Mouse (Mus musculus): ENCODE measurements around the gene Gm42688.

DNA sequence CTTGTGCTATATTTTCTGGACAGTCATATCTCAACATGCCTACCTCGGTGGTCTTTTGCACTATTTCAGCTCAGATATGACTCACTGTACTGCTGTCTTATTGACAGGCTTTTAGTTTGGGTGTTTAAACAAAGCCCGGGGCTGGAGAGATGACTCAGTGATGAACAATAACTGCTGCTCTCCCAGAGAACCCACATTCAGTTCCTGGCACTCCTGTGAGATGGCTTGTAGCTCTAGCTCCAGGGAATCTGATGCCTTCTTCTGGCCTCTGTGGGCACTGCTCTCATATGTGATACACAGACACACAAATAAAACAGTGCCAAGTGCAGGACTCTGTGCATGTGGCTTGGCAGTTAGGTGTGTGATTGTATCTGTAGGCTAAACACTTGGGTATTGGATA is 43.8 kb downstream of the Gm42688 start:
- TF ChIP-seq CTCF (IDR thresholded peaks at IDR 0.05; ENCODE audit: low read depth) (no peak), EP300 (IDR thresholded peaks at IDR 0.05; ENCODE audit: low read depth) (no peak)

Measured in liver, embryonic 14.5 days (tissue).